Mouse (Mus musculus): ENCODE data around the gene Mrpl49. TPM values are rescaled to one million over a fixed set of nuclear protein-coding genes. Genes with fewer than 3 reads are reported as not detected.

Gene Mrpl49
- polyA plus RNA-seq, 3 experiments from 2014 or later: 36.6 to 40.3 (median 36.7) TPM

DNA sequence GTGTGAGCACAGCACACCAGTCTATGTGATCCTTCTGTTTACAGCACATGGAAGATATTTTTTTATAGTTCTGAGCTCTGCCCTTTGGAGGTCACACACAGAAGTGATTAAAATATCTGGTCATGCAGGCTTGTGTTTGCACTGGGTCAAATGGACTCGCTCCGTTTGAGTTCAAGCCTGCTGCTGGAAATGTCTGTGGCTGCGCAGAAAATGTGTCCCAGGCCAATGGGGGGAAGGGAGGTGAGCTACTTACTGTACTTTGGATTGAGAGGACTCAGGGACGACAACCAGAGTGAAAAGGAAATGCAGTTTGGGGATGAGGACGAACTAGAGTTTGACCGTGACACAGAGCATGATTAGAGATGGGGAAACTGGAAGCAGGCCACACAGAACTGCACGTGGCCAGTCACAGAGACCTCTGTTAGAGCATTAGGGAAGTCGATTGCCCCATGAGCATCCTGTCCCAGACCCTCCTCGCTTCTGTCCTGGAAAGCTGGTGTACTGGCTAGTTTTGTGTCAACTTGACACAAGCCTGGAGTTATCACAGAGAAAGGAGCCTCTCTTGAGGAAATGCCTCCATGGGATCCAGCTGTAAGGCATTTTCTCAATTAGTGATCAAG is 21.5 kb downstream of the Mrpl49 start:
- ATAC-seq: no peak

DNA sequence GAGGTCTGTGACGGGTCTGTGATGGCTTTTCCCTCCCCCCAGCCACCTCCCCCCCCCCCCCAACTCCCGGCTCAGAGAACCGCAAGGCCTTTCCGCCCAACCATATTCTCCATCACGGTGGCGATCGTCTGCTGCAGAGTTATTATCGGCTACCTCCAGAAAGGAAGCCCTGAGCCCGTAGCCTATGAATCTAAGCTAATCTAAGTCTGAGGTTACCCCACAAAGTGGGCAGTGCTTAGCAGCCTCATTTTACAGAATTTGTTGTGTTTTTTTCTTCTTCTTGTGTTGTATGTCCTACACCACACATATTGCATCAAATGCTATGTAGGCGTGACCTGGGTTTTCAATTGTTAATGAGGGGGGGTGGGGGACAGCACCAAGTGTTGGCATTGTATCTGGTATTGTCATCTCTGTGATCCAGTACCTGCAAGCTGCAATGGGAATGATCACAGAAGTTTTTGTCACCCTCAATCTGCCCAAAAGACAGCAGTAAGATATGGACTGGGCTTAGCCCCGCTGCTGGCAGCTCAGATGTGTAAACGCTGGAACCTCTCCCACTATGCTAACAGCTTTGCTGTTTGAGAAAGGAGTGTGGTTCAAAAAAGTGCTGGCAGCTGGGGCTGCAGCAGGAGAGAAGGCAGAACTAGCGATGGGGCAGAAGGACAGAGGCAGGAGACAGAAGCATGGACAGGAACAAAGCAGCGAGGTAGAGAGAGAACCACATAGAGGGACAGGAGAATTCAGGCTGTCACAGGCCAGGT is 26.9 kb downstream of the Mrpl49 start:
- ATAC-seq: no peak

DNA sequence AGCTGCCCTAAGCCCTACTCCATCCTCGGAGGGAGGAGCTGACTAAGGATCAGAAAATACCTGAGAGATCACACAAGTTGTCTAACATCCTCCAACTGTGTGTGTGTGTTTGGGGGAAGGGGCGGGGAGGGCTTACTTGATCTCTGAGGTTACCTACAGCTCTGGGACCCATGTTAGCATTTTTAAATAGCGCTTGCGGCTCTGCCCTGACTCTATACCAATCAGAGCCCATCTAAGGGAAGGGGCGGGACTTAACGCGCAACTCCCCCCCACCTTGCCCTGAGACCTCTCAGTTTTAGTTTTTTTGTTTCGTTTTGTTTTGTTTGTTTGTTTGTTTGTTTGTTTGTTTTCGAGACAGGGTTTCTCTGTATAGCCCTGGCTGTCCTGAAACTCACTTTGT is 28.2 kb downstream of the Mrpl49 start:
- no peak for ATAC-seq

DNA sequence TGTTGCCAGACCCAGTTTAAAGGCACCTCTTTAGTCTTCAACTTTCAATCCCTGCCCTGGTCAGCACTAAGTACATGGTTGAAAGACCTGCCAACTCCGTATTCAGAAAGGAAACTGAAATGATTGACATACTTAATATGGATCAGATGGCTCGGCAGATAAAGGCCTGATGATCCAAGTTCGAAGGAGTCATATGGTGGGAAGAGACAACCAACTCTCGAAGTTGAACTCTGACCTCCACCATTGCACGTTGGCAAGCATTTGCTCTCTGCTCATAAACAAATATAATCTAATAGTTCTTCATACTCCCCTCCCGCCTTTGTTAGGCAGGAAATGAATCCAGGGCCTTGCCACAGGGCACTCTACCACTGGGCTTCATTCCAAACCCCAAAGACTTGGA is 28.6 kb downstream of the Mrpl49 start:
- no peak for ATAC-seq

DNA sequence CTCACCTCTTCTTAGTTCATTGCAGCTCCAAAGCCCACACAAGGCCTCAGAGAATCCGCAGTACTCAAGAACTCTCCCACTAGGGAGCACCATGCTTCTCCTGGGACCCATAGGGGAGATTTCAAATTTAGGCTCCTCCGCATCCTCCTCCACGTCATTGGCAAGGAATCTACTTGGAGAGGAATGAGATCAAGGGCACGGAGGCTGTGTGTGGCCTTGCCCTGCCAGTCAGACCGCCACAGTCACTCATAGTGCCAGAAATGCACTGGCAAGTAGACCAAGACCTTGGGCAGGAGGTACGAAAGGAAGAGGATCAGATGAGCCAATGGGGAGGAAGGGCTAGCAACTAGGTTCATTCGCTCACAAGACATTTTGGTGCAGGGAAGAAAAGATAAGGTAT is 33.7 kb downstream of the Mrpl49 start:
- ATAC-seq: no peak

DNA sequence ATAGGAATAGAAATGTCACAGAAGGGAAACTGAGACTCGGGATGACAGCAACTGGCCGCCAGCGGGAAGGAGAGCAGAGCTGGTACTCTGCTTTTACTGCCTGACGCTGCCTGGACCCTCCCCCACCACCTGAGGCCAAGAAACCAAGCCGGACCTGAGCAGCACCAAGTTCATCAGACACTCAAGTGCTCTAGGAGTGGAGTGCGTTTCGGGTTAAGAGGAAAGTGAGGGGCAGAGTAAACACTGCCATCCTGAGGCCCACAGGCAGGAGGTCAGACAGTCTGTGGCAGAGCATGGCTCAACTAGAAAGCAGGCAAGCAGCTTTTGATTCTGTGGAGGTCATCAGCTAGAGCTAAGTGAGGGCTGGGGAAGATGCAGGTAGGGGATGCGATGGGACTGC is 34.5 kb downstream of the Mrpl49 start:
- no peak for ATAC-seq

DNA sequence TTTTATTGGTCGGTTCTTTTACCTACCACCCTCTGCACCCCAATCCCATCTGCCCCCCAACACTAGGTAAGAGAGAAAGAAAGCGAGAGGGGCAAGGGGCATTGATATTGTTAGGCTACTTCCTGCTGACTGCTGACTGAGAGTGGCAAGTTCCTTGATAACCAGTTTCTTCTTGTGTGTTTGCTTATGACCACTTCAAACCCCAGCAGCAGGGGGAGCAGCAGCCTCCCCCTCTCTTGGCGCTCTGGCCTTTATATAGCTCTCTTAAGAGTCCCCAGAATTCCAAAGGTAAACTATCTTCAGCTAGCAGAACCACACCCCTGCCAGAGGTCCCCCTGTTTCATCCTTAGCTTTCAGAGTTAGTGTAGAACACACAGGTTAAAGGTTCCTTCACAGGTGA is 37.3 kb downstream of the Mrpl49 start:
- no peak for ATAC-seq

DNA sequence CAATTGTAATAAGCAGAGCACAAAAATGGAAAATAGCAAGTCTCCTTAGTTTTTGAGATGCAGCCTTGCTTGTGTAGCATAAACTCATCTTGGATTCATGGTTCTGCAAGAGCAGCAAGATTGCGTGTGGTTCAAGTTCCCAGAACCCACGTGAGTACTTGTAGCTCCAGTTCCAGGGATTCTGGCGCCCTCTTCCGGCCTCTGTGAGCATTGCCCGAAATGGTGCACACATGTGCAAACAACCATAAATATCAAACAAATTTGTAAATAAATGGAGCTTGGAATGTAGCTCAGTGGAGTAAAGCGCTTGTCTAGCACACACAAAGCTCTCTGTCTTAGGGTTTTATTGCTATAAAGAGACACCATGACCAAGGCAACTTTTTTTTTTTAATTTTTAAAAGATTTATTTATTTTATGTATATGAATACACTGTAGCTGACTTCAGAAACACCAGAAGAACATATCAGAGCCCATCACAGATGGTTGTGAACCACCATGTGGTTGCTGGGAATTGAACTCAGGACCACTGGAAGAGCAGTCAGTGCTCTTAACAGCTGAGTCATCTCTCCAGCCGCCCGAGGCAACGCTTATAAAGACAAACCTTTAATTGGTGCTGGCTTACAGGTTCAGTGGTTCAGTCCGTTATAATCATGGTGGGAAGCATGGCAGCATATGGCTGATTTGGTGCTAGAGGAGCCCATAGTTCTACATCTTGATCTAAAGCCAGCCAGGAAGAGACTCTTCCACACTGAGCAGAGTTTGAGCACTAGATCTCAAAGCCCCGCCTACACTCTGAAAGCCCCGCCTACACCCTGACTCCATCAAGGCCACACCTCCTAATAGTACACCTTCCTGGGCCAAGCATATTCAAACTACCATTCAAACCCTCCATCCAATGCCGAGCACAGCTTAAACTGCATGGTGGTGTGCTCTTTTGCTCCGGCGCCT is 39.2 kb downstream of the Mrpl49 start:
- peak; percentile 57 for ATAC-seq

DNA sequence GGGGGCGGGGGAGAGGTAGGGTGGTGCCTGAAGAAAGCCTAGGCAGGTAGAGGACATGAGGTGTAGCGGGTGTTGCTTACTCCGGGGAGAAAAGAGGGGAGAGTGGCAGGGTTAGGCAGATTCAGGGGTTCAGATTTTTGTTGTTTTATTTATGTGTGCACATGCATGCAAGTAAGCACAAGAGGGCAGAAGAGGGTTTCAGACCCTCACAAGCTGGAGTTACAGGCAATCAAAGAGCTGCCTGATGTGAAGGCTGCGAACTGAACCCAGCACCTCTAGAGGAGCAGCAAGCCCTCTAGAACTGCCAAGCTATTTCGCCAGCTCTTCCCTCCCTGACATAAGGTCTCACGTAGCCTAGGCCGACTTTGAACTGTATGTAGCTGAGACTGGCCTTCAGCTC is 41.1 kb downstream of the Mrpl49 start:
- ATAC-seq: no peak

DNA sequence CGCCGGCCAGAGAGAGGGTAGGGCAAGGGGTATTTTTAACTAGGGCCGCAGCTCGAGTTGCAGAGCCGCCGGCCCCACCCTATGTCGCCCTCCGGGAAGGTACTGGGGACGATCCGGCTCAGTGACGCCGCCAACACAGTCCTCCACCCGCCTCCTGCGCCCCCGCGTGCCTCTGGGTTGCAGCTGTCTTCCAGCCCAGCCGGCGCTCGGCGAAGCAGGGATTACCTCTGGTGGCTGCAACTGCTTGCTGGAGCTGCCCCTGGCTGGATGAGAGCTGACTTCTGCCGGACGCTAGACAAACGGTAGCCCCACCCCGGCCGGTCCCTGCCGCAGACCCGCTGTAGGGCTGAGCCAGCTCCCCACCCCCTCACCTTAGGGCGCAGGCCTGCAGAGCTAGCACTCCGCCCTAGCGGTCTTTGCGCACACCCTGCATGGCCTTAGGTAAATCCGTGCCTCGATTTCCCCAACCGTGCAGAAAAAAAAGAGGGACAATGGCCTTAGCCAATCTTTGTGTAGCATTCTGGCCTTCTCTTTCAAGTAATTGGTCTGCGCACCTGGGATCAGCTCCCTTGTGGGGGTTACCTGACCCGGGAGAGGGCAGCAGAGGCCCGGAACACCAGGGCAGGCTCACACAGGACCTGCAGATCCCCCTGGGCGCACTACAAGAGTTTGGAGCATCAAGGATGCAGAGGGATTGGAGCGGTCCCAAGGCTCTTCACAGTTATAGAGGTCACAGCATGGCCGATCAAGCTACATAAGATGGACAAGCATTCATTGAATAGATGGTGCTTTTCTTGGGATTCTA is 41.9 kb downstream of the Mrpl49 start, which contains the start of gene Capn1:
Capn1 (minus strand) TSS at position 387 of the 805 bp plus-strand sequence.
- ATAC-seq: peak; percentile 76

DNA sequence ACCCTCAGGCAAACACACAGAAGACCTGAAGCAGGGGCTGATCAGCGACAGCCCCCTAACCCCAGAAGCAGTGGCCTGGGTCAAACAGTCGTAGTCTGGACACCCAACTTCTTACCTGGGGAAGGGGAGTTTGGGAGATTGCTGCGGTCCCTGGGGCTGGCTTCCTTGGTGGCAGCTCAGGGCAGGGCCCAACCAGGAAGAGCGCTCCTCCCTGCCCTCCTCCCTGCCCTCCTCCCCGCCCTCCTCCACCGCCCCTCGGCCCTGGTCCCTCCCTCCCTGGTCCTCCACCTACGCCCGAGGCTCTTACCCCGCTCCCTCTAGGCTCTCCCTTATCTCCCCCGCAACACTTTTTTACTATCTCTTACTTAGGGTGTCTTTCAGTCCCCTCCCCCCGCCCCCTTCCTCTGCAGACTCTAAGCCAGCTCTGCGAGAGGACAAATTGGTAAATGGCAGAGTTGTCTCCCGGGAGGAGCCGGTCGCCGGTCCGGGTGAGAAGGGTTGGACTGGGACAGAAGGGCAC is 42.5 kb downstream of the Mrpl49 start:
- ATAC-seq: peak; percentile 66

DNA sequence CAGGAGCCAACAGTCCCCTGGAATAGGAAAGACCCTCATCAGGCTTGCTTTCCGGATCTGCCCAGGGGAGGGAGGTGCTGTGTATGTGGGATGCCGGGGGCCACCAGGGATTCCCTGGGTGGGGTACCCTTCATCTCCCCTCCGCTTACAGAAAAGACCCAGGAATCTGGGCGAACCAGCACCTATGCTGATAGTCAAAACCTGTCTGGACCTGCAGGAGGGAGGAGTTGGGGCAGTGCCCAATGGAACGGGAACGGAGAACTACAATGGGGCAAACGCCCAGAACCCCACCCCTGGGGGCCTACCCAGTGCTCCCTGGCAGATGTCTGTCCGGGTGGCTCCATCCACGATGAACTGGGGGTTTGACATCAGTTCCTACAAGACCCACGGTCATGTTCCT is 43.9 kb downstream of the Mrpl49 start:
- no peak for ATAC-seq

DNA sequence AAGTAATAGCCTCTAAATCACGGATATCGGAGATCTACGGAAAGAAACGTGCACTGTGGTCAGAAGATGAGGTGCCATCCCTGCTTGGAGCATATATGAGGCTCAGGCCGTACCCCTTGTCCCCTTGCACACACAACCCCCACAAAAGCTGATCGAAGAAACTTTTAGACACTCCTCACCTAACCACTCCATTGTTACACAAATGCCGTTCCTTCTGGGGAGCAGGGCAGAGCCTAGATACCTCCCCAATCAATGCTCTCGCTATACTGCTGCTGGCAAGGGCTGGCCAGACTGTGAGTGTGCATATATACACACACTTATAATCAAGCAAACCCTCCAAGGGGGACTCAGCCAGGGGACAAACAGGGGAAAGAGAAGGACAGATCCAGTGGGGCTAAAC is 48.4 kb downstream of the Mrpl49 start:
- ATAC-seq: no peak

DNA sequence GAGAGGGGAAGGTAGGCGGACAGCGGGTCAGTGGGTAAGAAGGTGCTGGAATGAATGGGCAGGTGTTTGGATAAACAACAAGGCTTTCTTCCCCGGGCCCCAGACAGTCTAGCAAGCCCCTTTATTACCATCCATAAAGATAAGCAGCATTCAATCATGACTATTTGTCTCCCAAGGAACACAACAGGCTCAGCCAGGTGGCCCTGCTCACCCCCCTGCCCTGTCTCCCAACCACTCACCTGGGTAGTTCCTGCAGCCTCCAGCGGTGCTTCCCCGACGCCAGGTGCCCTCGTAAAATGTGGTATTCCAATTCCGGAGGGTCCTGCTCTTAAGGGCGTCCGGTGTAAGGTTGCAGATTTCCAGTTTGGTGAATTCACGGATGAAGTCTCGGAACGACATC is 50.6 kb downstream of the Mrpl49 start:
- ATAC-seq: no peak

DNA sequence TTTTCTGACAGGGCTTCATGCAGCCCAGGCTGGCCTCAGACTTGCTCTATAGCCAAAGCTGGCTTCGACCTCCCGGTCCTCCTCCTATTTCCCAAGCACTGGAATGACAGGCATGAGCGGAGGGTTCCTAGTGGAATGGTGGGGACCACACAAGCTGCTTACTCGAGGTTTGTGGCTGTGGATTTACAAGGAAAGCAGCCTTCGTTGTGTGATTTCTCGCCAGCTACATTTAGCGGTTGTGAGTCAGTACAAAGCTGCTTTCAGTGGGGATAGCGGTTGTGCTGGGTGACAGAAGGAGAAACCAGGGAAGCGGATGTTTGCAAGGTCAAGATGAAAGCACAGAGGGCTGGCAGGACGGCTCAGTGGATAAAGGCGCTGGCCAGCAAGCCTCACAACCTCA is 52.0 kb downstream of the Mrpl49 start:
- no peak for ATAC-seq

Other genes with a start within 250 kb of the Mrpl49 start
- 10 to 100 TPM; 57.3 to 71.3 (median 60.1) TPM for gene Frmd8, start 182.5 kb downstream of the Mrpl49 start, polyA plus RNA-seq (2017; shearing (Covaris generic))
- gene Slc25a45, start 180.0 kb downstream of the Mrpl49 start, polyA plus RNA-seq (2017; shearing (Covaris generic)): 10 to 100 TPM; 48.8 to 54.8 (median 54.1) TPM
- gene Tigd3, start 163.6 kb downstream of the Mrpl49 start, polyA plus RNA-seq (2017; shearing (Covaris generic)): 1 to 10 TPM in 1 of 3 experiments, under 1 TPM in 2; 0.36 to 1.1 (median 0.66) TPM
- 100 to 1,000 TPM; 157 to 198 (median 189) TPM for gene Dpf2, start 144.8 kb downstream of the Mrpl49 start, polyA plus RNA-seq (2017; shearing (Covaris generic))
- gene Cdc42ep2, start 133.0 kb downstream of the Mrpl49 start, polyA plus RNA-seq (2017; shearing (Covaris generic)): under 1 TPM in 2 of 3 experiments, not detected in 1; 0.32 to 0.52 TPM
- gene Pola2, start 93.6 kb downstream of the Mrpl49 start, polyA plus RNA-seq (2017; shearing (Covaris generic)): 10 to 100 TPM; 14.2 to 20.4 (median 14.7) TPM
- not detected for gene Slc22a20, start 71.6 kb downstream of the Mrpl49 start, polyA plus RNA-seq (2017; shearing (Covaris generic))
- 10 to 100 TPM; 41.9 to 48.2 (median 44.7) TPM for gene Capn1, start 41.9 kb downstream of the Mrpl49 start, polyA plus RNA-seq (2017; shearing (Covaris generic))
- 10 to 100 TPM; 12.6 to 16.5 (median 16.2) TPM for gene Syvn1, start 11.2 kb downstream of the Mrpl49 start, polyA plus RNA-seq (2017; shearing (Covaris generic))
- 1,000 to 10,000 TPM; 1,798 to 3,866 (median 2,409) TPM for gene Fau, start 59 bp upstream of the Mrpl49 start, polyA plus RNA-seq (2017; shearing (Covaris generic))
- gene Znhit2, start 3.4 kb upstream of the Mrpl49 start, polyA plus RNA-seq (2017; shearing (Covaris generic)): 10 to 100 TPM in 1 of 3 experiments, 1 to 10 TPM in 2; 5.6 to 11.5 (median 9.4) TPM
- gene Tm7sf2, start 10.6 kb upstream of the Mrpl49 start, polyA plus RNA-seq (2017; shearing (Covaris generic)): 1 to 10 TPM; 5.6 to 7.2 (median 6.9) TPM
- 10 to 100 TPM; 29.3 to 35.6 (median 31.5) TPM for gene Vps51, start 19.4 kb upstream of the Mrpl49 start, polyA plus RNA-seq (2017; shearing (Covaris generic))
- not detected for gene Tmem262, start 22.2 kb upstream of the Mrpl49 start, polyA plus RNA-seq (2017; shearing (Covaris generic))
- gene Gm28374, start 24.5 kb upstream of the Mrpl49 start, polyA plus RNA-seq (2017; shearing (Covaris generic)): 1 to 10 TPM in 1 of 3 experiments, under 1 TPM in 1, not detected in 1; 0.77 to 1.1 TPM
- 10 to 100 TPM; 32.0 to 47.2 (median 36.9) TPM for gene Zfpl1, start 27.2 kb upstream of the Mrpl49 start, polyA plus RNA-seq (2017; shearing (Covaris generic))
- 10 to 100 TPM in 1 of 3 experiments, 1 to 10 TPM in 2; 2.4 to 24.7 (median 4.4) TPM for gene Cdca5, start 27.2 kb upstream of the Mrpl49 start, polyA plus RNA-seq (2017; shearing (Covaris generic))
- gene AC131692.1, start 36.6 kb upstream of the Mrpl49 start, polyA plus RNA-seq (2017; shearing (Covaris generic)): under 1 TPM in 1 of 3 experiments, not detected in 2; 0.48 TPM
- gene Naaladl1, start 48.0 kb upstream of the Mrpl49 start, polyA plus RNA-seq (2017; shearing (Covaris generic)): under 1 TPM in 1 of 3 experiments, not detected in 2; 0.33 TPM
- 1 to 10 TPM; 1.4 to 4.4 (median 3.3) TPM for gene Sac3d1, start 60.9 kb upstream of the Mrpl49 start, polyA plus RNA-seq (2017; shearing (Covaris generic))
- gene Snx15, start 70.5 kb upstream of the Mrpl49 start, polyA plus RNA-seq (2017; shearing (Covaris generic)): 10 to 100 TPM; 17.2 to 21.8 (median 20.4) TPM
- gene Batf2, start 83.2 kb upstream of the Mrpl49 start, polyA plus RNA-seq (2017; shearing (Covaris generic)): not detected
- 10 to 100 TPM; 14.3 to 31.0 (median 21.9) TPM for gene Arl2, start 83.8 kb upstream of the Mrpl49 start, polyA plus RNA-seq (2017; shearing (Covaris generic))
- gene Majin, start 126.6 kb upstream of the Mrpl49 start, polyA plus RNA-seq (2017; shearing (Covaris generic)): under 1 TPM in 2 of 3 experiments, not detected in 1; 0.55 to 0.79 TPM
- gene Gpha2, start 168.6 kb upstream of the Mrpl49 start, polyA plus RNA-seq (2017; shearing (Covaris generic)): not detected
- 1 to 10 TPM; 1.7 to 3.3 (median 2.2) TPM for gene Ppp2r5b, start 178.1 kb upstream of the Mrpl49 start, polyA plus RNA-seq (2017; shearing (Covaris generic))
- 10 to 100 TPM in 2 of 3 experiments, 1 to 10 TPM in 1; 8.1 to 12.6 (median 11.5) TPM for gene Atg2a, start 183.9 kb upstream of the Mrpl49 start, polyA plus RNA-seq (2017; shearing (Covaris generic))
- gene Ehd1, start 218.9 kb upstream of the Mrpl49 start, polyA plus RNA-seq (2017; shearing (Covaris generic)): 10 to 100 TPM; 10.8 to 36.2 (median 11.4) TPM
- under 1 TPM; 0.15 to 0.36 (median 0.26) TPM for gene Cdc42bpg, start 248.7 kb upstream of the Mrpl49 start, polyA plus RNA-seq (2017; shearing (Covaris generic))